Mouse (Mus musculus): ENCODE measurements around the gene Kif21b.

- TF ChIP-seq GATA1 (IDR thresholded peaks at IDR 0.05; ENCODE audit: borderline replicate concordance, low read length): no peak
- TF ChIP-seq FLI1 (IDR thresholded peaks at IDR 0.05; ENCODE audit: low read length): no peak
These were observed 27.5 kb upstream of the Kif21b start for GRCm38 (mm10) chr1:136103696-136104095.
